Mouse (Mus musculus): ENCODE results near the gene Hs3st2. TPM values are rescaled to one million over a fixed set of nuclear protein-coding genes. Genes with fewer than 3 reads are reported as not detected.

The Hs3st2 gene
- polyA plus RNA-seq, 1 experiment from 2014 or later, result 1.4 TPM

GRCm38 (mm10) chr7:121529023-121529422 lies 137.4 kb downstream of the Hs3st2 start:
- no peak overlapping the region for H3K4me2 ChIP-seq (replicated peaks; ENCODE audit: low read depth, low read length)
- H3K4me3 ChIP-seq (ENCODE audit: low read length), result no peak overlapping the region
- H3K9me3 ChIP-seq (ENCODE audit: low read length), result no peaks in the 10 kb centered on the region
- no peak overlapping the region for H3K27ac ChIP-seq (ENCODE audit: low read length)
- no peak overlapping the region for H3K9ac ChIP-seq (replicated peaks; ENCODE audit: low read length)
- ATAC-seq (ENCODE audit: low FRiP score, low TSS enrichment), result no peak
- H3K4me1 ChIP-seq (ENCODE audit: insufficient read depth, low read length), result no peaks in the 10 kb centered on the region
- no peaks in the 10 kb centered on the region for H3K36me3 ChIP-seq (ENCODE audit: insufficient read depth, low read length)
- WGBS, result 78% methylated on average over 2 of the region's 2 CpGs
- no peaks in the 10 kb centered on the region for H3K27me3 ChIP-seq (ENCODE audit: insufficient read depth, low read length)

DNA sequence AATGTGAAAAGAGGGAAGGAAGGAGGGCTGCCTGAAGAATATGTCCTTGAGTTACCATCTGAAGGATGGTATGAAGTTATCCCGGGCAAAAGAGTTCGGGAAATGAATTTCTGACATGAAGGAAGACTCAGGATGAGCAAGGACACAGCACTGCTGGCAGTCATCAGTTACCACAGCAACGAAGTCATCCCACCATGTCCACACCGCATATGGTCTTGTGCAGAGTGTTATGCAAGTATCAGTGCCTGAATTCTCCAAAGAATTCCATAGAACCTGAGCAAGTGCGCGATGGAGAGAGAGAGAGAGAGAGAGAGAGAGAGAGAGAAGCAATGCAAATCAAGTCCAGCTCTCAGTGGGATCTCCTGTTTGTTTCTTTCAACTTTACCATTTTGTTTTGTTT lies 142.0 kb downstream of the Hs3st2 start:
- Histone ChIP-seq H3K4me2 (replicated peaks; ENCODE audit: low read depth, low read length) (no peak overlapping the region), H3K27me3 (ENCODE audit: insufficient read depth, low read length) (no peaks in the 10 kb centered on the region), H3K36me3 (ENCODE audit: insufficient read depth, low read length) (no peaks in the 10 kb centered on the region), H3K27ac (ENCODE audit: low read length) (no peak overlapping the region), H3K9ac (replicated peaks; ENCODE audit: low read length) (no peak overlapping the region), H3K4me1 (ENCODE audit: insufficient read depth, low read length) (no peaks in the 10 kb centered on the region), H3K4me3 (ENCODE audit: low read length) (no peak overlapping the region), H3K9me3 (ENCODE audit: low read length) (no peaks in the 10 kb centered on the region)
- 89% methylated on average over 6 of the region's 6 CpGs for WGBS
- no peak for ATAC-seq (ENCODE audit: low FRiP score, low TSS enrichment)

DNA sequence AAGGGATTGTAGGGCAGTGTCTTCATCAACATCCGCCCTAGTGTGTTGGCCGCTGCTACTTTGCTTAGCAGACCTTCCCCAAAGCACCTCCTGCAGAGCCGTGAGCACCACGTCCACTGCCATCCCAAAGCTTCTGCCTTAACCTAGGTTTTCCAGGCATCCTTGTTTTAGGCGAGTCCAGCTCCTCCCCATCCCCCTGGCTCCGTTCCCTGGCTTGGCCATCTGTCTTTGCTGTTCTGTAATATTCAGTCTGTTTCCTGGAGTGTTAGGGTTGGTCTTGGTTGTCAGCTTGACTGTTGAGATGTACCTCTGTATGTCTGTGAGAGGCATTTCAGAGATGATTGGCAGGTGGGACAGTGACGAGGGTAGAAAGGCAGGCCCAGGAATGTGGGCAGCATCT lies 142.7 kb downstream of the Hs3st2 start:
- Histone ChIP-seq H3K27ac (ENCODE audit: low read length) (no peak overlapping the region), H3K4me1 (ENCODE audit: insufficient read depth, low read length) (no peaks in the 10 kb centered on the region), H3K4me2 (replicated peaks; ENCODE audit: low read depth, low read length) (no peak overlapping the region), H3K9ac (replicated peaks; ENCODE audit: low read length) (no peak overlapping the region), H3K27me3 (ENCODE audit: insufficient read depth, low read length) (no peaks in the 10 kb centered on the region), H3K4me3 (ENCODE audit: low read length) (no peak overlapping the region), H3K36me3 (ENCODE audit: insufficient read depth, low read length) (no peaks in the 10 kb centered on the region), H3K9me3 (ENCODE audit: low read length) (no peaks in the 10 kb centered on the region)
- ATAC-seq (ENCODE audit: low FRiP score, low TSS enrichment), result no peak
- 78% methylated on average over 7 of the region's 7 CpGs for WGBS

GRCm38 (mm10) chr7:121535987-121536386 lies 144.3 kb downstream of the Hs3st2 start:
- Histone ChIP-seq H3K4me3 (ENCODE audit: low read length) (no peak overlapping the region), H3K27ac (ENCODE audit: low read length) (no peak overlapping the region), H3K9me3 (ENCODE audit: low read length) (no peaks in the 10 kb centered on the region), H3K27me3 (ENCODE audit: insufficient read depth, low read length) (no peaks in the 10 kb centered on the region), H3K9ac (replicated peaks; ENCODE audit: low read length) (no peak overlapping the region), H3K4me2 (replicated peaks; ENCODE audit: low read depth, low read length) (no peak overlapping the region), H3K4me1 (ENCODE audit: insufficient read depth, low read length) (no peaks in the 10 kb centered on the region), H3K36me3 (ENCODE audit: insufficient read depth, low read length) (no peaks in the 10 kb centered on the region)
- 49% methylated on average over 4 of the region's 4 CpGs for WGBS
- no peak for ATAC-seq (ENCODE audit: low FRiP score, low TSS enrichment)

DNA sequence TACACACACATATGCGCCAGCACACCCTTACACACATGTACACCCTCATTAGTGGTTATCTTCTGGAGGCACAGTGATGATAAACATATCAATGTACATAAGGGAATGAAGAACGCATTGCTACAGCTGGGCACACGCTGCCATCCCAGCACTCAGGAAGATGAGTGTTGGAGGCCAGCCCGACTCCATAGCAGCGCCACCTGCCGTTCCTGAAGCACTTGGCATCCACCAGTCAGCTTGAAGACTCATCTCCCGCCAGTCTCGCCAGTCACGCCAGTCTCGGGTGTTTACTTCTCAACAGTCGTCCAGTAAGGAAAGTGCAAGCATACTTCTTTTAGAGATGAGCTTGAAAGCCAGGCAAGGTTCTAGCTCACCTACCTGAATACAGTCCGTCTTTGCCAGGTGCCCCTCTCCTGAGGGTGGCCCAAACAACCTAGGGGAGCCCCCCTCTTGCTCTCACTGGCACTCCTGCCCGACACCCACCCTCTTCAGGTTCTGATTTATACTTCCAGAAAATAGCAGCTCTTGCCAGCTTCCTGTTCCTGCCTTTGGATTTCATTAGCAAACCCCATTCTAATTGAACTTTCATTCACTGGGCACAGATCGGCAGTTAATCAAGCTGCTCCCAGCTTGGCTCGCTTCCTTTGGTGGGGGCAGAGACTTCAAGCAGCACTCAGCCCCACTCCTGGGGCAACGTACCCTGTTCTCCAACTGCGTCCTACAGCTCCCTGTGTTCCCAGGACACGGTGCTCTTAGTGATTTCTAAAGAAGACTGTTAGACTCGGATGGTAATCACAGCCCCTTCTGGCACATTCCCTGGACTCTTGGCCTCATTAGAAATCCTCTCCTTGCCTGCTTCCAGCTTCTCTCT lies 148.0 kb downstream of the Hs3st2 start:
- no peak for ATAC-seq (ENCODE audit: low FRiP score, low TSS enrichment)
- Histone ChIP-seq H3K36me3 (ENCODE audit: insufficient read depth, low read length) (no peaks in the 10 kb centered on the region), H3K27ac (ENCODE audit: low read length) (no peak overlapping the region), H3K4me3 (ENCODE audit: low read length) (no peak overlapping the region), H3K27me3 (ENCODE audit: insufficient read depth, low read length) (no peaks in the 10 kb centered on the region), H3K9me3 (ENCODE audit: low read length) (no peaks in the 10 kb centered on the region), H3K4me2 (replicated peaks; ENCODE audit: low read depth, low read length) (no peak overlapping the region), H3K9ac (replicated peaks; ENCODE audit: low read length) (no peak overlapping the region), H3K4me1 (ENCODE audit: insufficient read depth, low read length) (no peaks in the 10 kb centered on the region)
- 54% methylated on average over 19 of the region's 19 CpGs for WGBS

DNA sequence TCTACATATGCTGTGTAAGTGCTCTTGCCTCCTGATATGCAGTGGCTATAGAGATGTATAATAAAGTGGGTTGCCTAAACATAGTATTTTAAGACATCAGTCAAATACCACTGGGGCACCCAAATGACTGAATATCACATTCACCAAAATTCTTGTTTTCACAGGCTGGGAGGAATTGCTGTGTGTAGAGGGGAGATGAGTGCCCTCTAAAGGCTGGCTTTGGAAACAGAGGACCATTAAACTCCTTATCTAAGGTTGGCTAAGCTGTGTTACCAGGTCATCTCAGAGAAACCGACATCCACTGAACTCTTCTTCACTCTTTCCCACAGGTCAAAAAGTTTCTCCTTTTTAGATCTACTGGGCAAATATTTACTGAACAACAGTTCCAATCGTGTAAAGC lies 150.8 kb downstream of the Hs3st2 start:
- H3K4me2 ChIP-seq (replicated peaks; ENCODE audit: low read depth, low read length), result no peak overlapping the region
- no peaks in the 10 kb centered on the region for H3K36me3 ChIP-seq (ENCODE audit: insufficient read depth, low read length)
- no peaks in the 10 kb centered on the region for H3K4me1 ChIP-seq (ENCODE audit: insufficient read depth, low read length)
- no peak overlapping the region for H3K4me3 ChIP-seq (ENCODE audit: low read length)
- no peak overlapping the region for H3K27ac ChIP-seq (ENCODE audit: low read length)
- WGBS, result 62% methylated on average over 2 of the region's 2 CpGs
- ATAC-seq (ENCODE audit: low FRiP score, low TSS enrichment), result no peak
- H3K9ac ChIP-seq (replicated peaks; ENCODE audit: low read length), result no peak overlapping the region
- no peaks in the 10 kb centered on the region for H3K9me3 ChIP-seq (ENCODE audit: low read length)
- H3K27me3 ChIP-seq (ENCODE audit: insufficient read depth, low read length), result no peaks in the 10 kb centered on the region

GRCm38 (mm10) chr7:121549329-121550022 lies 157.8 kb downstream of the Hs3st2 start:
- peak; percentile 39; the same call in 1 of the 2 replicates for ATAC-seq (ENCODE audit: low FRiP score, low TSS enrichment)
- WGBS, result 40% methylated on average over 18 of the region's 18 CpGs

More at GRCm38 (mm10) chr7:121549329-121550022, 157.8 kb downstream of the Hs3st2 start:
- no peaks in the 10 kb centered on the region for H3K36me3 ChIP-seq (ENCODE audit: insufficient read depth, low read length)
- H3K4me1 ChIP-seq (ENCODE audit: insufficient read depth, low read length), result no peaks in the 10 kb centered on the region
- H3K9ac ChIP-seq (replicated peaks; ENCODE audit: low read length), result no peak overlapping the region
- no peaks in the 10 kb centered on the region for H3K27me3 ChIP-seq (ENCODE audit: insufficient read depth, low read length)
- no peak overlapping the region for H3K27ac ChIP-seq (ENCODE audit: low read length)
- H3K9me3 ChIP-seq (ENCODE audit: low read length), result no peaks in the 10 kb centered on the region
- H3K4me3 ChIP-seq (ENCODE audit: low read length), result no peak overlapping the region
- H3K4me2 ChIP-seq (replicated peaks; ENCODE audit: low read depth, low read length), result no peak overlapping the region

Data from kidney, embryonic 16.5 days (tissue).